Mouse (Mus musculus) cerebellum, adult 9-10 months (tissue): ENCODE data around the gene H2afy.

Source experiments
- DNase-seq: peaks from one replicate; pipeline ENCODE4 v3.0.0; 2022

H2afy gene

GRCm38 (mm10) chr13:56136200-56136599 is at the start of gene H2afy:
H2afy (minus strand) TSS chr13:56136361.
- DNase-seq = no peak

- no peak for DNase-seq
Measured at GRCm38 (mm10) chr13:56183687-56184086, 47.5 kb upstream of the H2afy start.

GRCm38 (mm10) chr13:56181424-56181823 is 45.3 kb upstream of the H2afy start:
- DNase-seq = no peak

- no peak for DNase-seq
Measured at GRCm38 (mm10) chr13:56178416-56179035, 42.4 kb upstream of the H2afy start, which contains the start of gene Tifab. Tifab (minus strand) TSS chr13:56178885.

- no peak for DNase-seq
Measured at GRCm38 (mm10) chr13:56176310-56176709, 40.1 kb upstream of the H2afy start.

GRCm38 (mm10) chr13:56175848-56176247 is 39.7 kb upstream of the H2afy start:
- DNase-seq = no peak

GRCm38 (mm10) chr13:56172901-56173545 is 36.9 kb upstream of the H2afy start:
- no peak for DNase-seq

GRCm38 (mm10) chr13:56172106-56172505 is 35.9 kb upstream of the H2afy start:
- DNase-seq = no peak

- no peak for DNase-seq
Measured at GRCm38 (mm10) chr13:56168403-56168781, 32.2 kb upstream of the H2afy start.

- no peak for DNase-seq
Measured at GRCm38 (mm10) chr13:56167446-56168402, 31.6 kb upstream of the H2afy start.

GRCm38 (mm10) chr13:56165561-56165960 is 29.4 kb upstream of the H2afy start:
- DNase-seq = no peak

GRCm38 (mm10) chr13:56164372-56164771 is 28.2 kb upstream of the H2afy start:
- no peak for DNase-seq

GRCm38 (mm10) chr13:56163751-56164150 is 27.6 kb upstream of the H2afy start:
- DNase-seq = no peak

- no peak for DNase-seq
Measured at GRCm38 (mm10) chr13:56162859-56163258, 26.7 kb upstream of the H2afy start.

- DNase-seq = no peak
Measured at GRCm38 (mm10) chr13:56159614-56160363, 23.6 kb upstream of the H2afy start.

- no peak for DNase-seq
Measured at GRCm38 (mm10) chr13:56159016-56159601, 22.9 kb upstream of the H2afy start.

- no peak for DNase-seq
Measured at GRCm38 (mm10) chr13:56155671-56156070, 19.5 kb upstream of the H2afy start.

- no peak for DNase-seq
Measured at GRCm38 (mm10) chr13:56155048-56155447, 18.9 kb upstream of the H2afy start.

GRCm38 (mm10) chr13:56152773-56153460 is 16.8 kb upstream of the H2afy start:
- no peak for DNase-seq

GRCm38 (mm10) chr13:56151404-56152226 is 15.5 kb upstream of the H2afy start:
- peak; percentile 39 for DNase-seq

- no peak for DNase-seq
Measured at GRCm38 (mm10) chr13:56145523-56145922, 9.4 kb upstream of the H2afy start.
